Mouse (Mus musculus) MEL (cell line): ENCODE measurements around the gene Cys1.

Experiments
- CTCF ChIP-seq, 3 experiments: IDR thresholded peaks in 2 of 3; conservative IDR thresholded peaks in 1 of 3; 2 replicates each; pipeline ENCODE4 v1.5.1; 2011 to 2012; ENCODE audit warnings: low read length in 3 of 3, low read depth in 2 of 3, mild to moderate bottlenecking in 2 of 3, improper control_type of control experiment in 1 of 3, inconsistent platforms in 1 of 3, mixed read lengths in 1 of 3, moderate library complexity in 1 of 3; ENCODE audit not compliant: control insufficient read depth in 1 of 3, insufficient read depth in 1 of 3, poor library complexity in 1 of 3, severe bottlenecking in 1 of 3
- NELFE ChIP-seq: IDR thresholded peaks from 2 replicates; pipeline ENCODE4 v1.6.1; 2011; ENCODE audit warnings: low read depth, low read length, improper control_type of control experiment
- NRF1 ChIP-seq: IDR thresholded peaks from 2 replicates; pipeline ENCODE4 v1.6.1; 2014; ENCODE audit warnings: low read depth, mild to moderate bottlenecking, inconsistent platforms, low read length, improper control_type of control experiment, moderate library complexity; ENCODE audit not compliant: poor library complexity, insufficient read depth, severe bottlenecking
- POLR2A ChIP-seq, 2 experiments: IDR thresholded peaks; 2 replicates each; pipeline ENCODE4 v1.6.1; 2011 to 2012; ENCODE audit warnings: low read length in 2 of 2, mild to moderate bottlenecking in 2 of 2, control low read depth in 1 of 2, improper control_type of control experiment in 1 of 2, low read depth in 1 of 2, moderate library complexity in 1 of 2; ENCODE audit not compliant: control insufficient read depth in 1 of 2, insufficient read depth in 1 of 2, poor library complexity in 1 of 2
- TBP ChIP-seq: IDR thresholded peaks from 2 replicates; pipeline ENCODE4 v1.8.0; 2011; ENCODE audit warnings: low read depth, low read length, improper control_type of control experiment
- ZNF384 ChIP-seq: IDR thresholded peaks from 2 replicates; pipeline ENCODE4 v1.6.1; 2012; ENCODE audit warnings: low read depth, mild to moderate bottlenecking, inconsistent platforms, low read length, improper control_type of control experiment

GRCm38 (mm10) chr12:24654065-24654862, 27.3 kb downstream of the Cys1 start:
- TF ChIP-seq CTCF (IDR thresholded peaks at IDR 0.05 in 2 of 3, conservative IDR thresholded peaks at IDR 0.05 in 1 of 3; ENCODE audit: control insufficient read depth in 1 of 3, insufficient read depth in 1 of 3, low read depth in 2 of 3, low read length in 3 of 3, poor library complexity in 1 of 3, severe bottlenecking in 1 of 3) (no peak), POLR2A (IDR thresholded peaks at IDR 0.05; ENCODE audit: control insufficient read depth in 1 of 2, insufficient read depth in 1 of 2, low read depth in 1 of 2, low read length in 2 of 2, poor library complexity in 1 of 2) (no peak), NRF1 (no peak), TBP (no peak), ZNF384 (no peak), NELFE (no peak)
